Mouse (Mus musculus) kidney, adult 11 months (tissue): Measurements from ENCODE around the gene Slco3a1.
A peak's percentile ranks its signal among the peaks of the same experiment; 100 is the strongest.

Experiments used
- DNase-seq: peaks from one replicate; pipeline ENCODE4 v3.0.0; 2022

Slco3a1 gene

DNA sequence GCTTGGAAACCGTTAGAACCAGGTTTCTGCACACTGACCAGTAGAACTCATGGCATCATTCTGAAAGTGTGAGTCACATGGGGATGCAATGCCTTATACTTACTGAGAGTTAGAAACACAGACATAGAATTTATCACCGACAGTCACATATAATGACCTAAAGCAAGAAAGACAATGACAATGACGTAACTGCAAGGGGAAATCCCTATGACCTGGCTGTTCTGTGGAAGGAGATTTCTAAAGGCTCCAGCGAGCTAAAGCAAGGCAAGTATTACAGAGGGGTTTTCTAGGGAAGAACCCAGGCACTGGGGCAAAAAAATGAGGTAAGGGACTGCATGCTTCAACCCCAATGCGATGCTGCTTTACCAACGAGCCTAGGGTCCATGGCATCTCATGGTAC lies 26.9 kb downstream of the Slco3a1 start:
- DNase-seq, result no peak

DNA sequence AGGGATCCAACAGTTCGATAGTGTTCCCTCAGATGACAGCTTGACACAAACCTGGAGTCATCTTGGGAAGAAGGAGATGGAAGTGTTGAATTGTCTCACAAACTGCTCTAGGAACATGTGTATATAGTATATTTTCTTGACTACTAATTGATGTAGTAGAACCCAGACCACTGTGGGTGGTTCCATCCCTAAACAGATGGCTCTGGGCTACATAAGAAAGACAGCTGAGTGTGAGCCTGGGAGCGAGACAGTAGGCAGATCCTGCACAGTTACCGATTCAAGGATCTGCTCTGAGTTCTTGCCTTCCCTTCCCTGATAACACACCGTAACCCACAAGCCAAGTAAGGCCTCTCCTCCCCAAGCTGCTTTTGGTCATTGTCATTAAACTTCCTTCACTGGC lies 28.6 kb downstream of the Slco3a1 start:
- no peak for DNase-seq

DNA sequence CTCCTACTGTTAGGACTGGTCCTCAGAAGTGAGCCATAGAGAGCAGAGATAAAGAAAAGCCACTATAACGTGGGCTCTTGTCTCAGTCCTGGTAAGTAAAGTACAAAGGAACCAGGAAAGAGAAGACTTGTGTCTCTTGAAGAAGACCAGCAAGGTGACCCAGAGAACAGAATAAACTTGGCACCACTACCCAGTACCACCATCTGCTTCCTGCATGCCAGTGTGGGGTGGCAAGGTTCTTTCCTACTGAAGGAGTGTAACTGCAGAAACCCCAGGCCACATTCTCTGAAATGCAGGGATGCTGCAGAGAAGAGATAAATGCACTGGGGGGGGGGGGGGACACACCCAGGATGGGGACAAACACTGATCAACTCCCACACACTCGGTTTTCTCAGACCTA lies 29.0 kb downstream of the Slco3a1 start:
- no peak for DNase-seq

DNA sequence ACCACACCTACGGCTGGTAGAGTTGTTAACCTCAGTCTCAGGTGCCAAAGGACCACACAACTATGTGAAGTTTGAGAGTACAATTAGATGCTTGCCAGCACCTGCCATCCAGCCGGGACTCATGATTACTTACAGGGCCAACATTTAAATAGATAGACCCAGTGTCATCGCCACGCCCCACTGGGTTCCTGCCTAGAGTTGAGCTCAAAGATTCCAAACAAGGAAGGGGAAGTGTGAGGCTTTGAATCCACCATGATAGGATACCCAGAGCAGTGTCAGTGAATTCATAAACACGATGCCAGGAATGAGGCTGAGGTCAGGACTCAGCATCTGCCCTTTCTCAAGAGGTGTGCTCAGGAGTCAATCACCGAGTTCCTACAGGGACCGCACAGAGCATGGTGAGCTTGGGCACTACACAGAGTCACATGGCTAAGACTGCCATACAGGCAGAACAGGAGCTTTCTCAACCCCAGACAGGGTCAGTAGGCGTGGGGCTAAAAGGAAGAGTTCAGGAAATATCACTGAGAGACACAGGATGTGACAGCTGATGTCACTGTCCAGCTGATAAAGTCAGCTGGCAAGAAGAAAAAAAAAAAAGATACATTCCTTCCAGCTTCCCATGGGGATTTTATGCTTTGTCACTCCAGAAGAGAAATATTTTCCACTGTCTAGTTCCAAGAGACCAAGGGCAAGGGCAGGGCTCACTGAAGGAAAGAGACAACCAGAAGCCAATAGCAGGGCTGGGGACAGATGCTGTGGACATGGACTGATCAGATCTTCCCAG lies 30.2 kb downstream of the Slco3a1 start:
- DNase-seq, result peak; percentile 67

DNA sequence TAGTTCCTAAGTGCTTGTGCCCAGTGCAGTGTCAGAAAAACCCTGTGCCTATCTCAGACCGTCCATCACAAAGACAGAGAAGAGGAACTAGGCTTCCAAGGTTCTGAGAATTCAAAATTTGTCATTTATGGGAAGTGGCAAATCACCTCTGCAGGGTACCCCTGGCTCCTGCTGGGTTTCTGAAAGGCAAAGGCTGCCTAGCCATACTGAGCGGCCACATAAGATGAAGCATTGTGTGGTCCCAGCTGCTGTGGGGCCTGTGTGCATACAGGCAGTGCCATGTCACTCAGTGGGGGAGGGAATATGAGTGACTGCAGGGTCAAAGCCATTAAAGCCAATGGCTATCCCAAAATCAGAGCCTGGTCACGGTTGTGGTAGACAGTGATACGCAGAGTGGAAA lies 31.5 kb downstream of the Slco3a1 start:
- DNase-seq, result no peak

DNA sequence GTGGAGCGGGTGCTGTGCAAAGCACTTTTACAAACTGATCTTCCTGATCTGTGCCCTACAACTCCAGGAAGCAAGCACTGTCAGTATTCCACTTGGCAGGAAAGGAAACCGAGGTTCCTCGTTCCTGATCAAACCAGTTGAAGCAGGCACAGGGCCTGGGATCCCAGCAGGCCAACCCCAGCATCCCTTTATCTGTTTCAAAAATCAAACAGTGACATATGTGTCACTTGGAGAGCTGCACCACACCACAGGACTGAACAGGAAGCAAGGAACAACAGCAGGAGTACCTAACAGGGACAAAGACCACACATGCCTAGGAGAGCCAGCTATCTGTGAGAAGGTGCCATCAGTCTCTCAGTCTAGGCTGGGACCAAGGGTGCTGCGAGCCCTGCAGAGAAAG lies 32.3 kb downstream of the Slco3a1 start:
- DNase-seq, result no peak

DNA sequence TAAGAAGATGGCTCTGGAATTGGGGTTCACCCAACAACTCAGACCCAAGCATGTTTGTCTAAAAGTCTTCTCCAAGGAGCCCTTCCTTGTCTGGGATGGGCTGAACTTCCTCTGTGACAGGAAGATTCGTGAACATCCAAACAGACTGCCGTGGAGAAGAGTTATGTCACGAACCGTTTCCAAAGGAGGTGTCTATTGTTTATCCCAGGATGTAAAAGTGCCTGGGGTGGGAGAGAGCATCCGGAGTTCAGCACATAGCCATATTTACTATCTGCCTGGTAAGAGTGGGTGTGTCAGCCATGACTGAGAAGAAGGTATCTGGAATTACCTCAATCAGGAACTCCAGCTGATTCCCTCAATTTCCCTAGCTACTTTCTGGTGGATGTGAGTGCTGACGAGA lies 35.2 kb downstream of the Slco3a1 start:
- no peak for DNase-seq

DNA sequence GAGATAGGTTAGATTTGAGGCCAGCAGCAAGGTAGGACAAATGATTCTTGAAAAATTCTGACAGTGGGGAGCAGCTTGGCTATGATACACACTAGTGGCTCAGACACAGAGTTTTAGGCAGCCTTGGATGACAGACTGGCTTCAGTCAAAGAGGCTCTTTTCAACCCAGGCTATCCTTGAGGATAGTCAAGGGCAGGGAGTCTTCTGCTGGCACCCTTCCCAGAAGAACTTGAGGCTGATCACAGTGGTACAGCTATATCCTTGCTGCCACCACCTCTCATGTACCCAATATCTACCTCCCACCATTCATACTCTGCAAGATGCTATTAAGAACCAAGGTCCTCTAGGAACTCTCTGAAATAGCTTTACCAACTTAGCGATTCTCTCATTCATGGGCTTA lies 35.8 kb downstream of the Slco3a1 start:
- DNase-seq, result no peak

DNA sequence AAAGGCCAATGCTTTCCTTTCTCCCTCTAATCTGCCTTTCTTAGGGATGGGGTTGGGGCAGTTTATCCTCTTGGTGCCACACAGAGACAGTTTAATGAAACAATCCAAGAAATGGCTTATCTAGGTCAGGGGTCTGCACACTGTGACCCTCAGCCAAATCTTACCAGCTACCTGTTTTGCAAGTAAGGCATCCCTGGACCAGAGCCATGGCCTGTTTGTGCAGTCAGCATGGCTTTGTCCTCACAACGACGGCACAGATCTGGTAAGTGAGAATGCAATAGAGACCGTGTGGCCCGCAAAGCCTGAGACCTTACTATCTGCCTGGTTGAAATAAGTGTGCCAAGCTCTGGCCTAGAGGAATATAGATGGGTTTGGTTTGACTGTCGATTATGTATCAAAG lies 36.3 kb downstream of the Slco3a1 start:
- no peak for DNase-seq

DNA sequence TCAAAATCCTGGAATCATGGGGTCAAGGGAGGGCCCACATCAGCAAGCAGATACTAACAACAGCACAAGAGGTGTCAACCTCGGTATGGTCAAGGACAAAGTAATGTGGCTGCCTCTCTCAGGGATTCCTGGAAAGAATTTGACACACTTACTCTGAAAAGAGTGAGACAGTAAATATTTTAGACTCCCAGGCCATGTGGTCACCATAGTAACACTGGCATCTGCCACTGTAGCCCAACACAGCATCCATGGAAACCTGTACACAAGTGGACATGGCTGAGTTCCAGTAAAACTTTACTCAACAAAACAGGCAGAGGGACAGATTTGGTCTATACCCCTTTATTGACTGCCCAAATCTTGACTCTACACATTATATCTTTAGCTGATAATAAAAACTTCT lies 43.9 kb downstream of the Slco3a1 start:
- no peak for DNase-seq

DNA sequence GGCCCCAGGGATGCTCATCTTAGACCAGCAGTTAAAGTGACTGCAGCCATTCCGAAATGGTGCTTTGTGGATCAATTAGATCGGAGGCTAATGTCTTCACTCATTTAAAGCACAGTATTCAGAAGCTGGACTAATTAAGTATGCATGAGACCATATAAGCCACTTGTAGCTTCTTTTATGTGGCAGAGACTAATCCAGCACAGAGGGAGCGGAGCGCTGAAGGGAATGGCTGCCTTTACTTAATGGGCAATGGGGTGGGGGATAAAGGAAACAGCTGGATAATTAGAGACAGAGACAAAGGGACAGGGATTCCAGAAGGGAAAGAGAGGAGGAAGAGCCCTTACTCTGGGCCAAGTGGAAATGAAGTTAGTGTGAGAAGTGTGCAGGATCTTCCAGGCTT lies 46.4 kb downstream of the Slco3a1 start:
- no peak for DNase-seq

DNA sequence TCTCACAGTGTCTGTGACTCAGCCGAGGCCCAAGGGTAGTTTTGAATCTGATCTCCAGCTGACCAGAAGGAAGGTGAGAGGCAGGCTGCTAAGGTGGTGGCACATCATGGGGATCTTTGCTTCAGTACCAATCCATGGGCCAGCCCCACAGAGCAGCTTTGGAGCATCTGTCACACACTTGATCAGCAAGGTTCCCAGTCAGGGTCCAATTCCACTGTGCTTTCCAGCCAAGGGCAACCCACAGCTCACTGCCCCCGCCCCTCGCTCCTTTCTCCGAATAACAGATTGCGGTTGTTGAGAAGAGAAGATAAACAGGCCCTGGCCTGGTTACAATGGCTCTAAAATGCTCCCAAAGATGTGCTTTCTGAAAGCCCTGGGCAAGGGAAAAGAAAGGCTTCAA lies 47.7 kb downstream of the Slco3a1 start:
- no peak for DNase-seq

DNA sequence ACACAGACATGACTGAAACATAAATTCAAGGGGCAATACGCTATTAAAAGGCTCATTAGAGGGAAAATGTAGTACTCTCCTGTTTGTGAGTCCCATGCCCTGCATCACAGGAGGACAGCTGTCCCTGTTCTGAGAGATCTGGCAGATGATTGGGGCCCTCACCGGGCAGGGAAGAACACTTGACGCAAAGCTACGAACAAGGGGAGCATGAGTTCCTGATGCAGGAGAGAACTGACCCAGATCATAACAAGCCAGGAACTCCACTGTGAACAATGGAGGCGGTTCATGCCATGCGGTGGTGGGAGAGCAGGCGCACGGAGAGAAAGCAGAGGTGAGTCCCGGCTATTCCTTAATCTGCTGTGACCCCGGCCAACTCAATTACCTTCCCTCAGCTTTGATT lies 48.9 kb downstream of the Slco3a1 start:
- no peak for DNase-seq

DNA sequence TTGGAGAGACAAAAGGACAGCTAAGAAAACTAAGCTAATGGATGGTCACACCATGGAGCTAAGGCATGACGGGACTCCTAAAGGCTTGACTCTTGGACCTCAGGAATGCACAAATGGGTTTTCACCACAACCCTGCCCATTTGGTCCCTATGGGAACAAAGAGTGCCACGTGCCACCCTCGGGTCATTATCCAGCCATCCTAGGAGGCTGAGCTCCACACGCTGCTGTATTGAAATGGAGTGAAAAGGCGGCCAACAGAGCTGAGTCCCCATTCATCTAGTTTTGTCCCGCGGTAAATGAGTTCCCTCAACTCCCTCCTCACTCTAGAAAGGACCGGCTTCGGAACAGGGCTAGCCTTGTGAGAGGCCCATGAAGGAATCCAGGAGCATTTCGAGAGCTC lies 53.4 kb downstream of the Slco3a1 start:
- DNase-seq, result no peak

DNA sequence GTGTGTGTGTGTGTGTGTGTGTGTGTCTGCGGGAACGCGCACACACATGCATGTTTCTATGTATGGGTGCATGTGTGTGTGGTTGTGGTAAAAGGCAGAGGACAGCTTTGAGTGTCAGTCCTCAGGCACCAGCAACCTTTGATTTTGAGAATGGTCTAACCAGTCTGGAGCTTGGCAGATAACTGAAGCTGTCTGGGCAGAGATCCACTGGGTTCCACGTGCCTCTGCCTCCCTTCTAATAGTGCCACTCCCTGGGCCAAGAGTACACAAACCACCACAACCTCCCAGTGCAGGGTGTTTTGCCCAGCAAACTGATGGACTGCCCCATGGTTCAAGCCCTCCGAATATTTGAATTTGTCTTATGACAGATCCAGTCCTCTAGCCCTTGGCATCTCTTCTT lies 55.1 kb downstream of the Slco3a1 start:
- DNase-seq, result no peak

DNA sequence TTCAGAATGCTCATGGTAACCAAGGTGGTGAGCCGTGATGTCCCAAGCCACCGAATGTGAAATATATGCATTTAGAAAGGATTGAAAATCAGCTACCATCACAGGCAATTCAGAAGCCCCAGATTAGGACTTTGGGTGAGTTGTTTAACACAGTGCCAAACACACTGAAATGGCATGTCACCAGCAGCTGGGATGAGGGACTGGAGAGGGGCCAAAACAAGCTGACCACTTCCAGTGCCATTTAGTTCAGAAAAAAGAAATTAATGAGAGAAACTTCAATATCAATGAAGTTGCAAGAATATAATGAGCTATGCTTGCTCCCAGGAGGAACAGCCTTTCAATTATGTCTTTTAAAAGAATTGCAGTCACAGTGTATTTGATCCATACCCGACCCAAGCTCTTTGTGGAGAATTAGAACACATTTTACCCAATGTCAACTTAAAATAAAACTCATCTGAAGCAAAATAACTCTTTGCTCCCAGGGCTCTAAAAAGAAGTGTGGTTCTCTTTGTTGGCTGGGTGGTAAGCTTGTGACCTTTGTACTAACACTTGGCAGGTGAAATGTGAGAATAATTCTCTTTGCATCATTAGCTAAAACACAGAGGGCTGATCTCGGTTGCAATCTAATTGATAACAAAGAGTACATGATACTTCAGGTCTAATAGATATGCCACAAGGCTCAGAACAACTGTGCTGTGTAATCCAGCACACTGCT lies 56.2 kb downstream of the Slco3a1 start:
- no peak for DNase-seq

DNA sequence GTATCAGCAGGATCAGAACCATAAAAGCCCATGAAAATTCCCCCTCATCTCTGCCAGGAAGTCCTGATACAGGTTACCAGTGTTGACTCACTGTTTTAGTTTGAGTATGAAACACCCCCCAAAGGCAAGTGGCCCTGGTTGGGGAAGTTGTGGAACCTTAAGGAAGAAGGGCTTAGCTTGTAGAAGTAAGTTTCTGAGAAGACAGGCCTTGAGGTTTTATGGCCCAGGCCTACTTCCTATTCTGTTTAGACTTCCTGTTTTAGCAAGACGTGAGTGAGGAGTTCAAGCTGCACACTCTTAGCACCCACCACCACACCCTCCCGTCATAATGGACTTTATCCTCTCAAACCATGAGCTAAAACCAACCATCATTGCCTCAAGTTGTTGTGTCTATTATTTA lies 57.4 kb downstream of the Slco3a1 start:
- no peak for DNase-seq

DNA sequence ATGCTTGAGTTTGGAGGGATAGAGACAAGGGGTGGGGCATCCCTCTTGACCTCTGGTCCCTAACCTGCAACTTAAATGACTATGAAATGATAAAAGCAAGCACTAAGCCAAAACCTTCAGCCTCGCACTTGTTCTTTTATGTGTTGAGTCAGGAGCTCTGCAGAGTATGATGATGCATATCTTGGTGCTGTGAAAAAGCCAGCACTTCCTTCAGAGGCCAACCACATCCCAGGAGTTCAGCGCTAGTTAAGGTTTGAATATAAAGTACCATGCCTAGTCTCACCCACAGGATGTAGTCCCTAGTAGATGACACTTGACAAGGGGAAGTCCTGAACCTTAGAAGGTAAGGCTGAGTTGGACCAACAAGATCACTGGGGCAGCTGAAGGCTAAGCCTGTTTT lies 59.1 kb downstream of the Slco3a1 start:
- no peak for DNase-seq

DNA sequence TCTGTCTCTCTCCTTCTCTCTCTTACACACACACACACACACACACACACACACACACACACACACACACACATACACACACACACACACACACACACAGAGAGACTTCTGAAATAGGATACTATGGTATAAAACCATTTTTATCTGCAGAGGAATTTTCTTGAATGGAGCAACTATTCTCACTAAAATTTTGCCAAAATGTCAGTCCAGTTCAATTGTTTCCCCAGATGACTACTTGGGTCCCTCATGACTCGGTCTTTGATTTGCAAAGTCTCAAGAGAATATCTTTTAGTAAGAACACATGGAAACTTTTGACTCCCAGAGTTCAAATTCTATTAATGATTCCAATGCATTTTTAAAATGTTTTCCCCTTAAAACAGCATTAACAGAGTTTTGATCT lies 60.8 kb downstream of the Slco3a1 start:
- DNase-seq, result no peak

DNA sequence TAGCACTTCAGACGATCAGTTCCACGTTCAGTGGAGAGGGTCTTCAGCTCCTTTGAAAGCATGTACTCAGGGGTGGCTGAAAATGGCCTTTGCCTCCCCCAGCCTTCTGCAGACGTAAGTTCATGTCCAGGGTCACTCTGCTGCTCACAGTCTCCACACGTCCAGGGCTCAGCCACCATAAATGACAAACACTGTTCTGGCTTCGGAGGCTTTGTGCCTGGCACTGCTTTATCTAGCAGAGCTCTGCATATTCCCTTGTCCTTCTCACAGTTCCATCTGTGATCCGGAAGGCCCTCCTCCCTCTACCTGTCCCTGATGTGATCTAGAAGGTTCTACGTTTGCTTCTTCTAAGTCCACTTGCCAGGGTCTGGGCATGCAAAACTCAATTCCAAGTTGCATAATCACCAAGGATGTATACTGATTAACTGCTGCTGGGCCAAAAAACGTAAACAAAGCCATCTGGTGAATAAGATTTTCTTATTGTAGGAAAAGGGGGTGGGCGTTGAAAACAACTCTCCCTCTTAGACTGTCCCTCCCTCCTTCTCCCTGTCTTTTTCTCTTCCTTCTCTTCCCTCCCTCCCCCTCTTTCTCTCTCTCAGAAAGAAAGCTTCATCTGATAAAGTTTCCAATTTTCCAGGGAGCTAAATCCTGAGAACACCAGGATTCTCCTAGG lies 62.8 kb downstream of the Slco3a1 start:
- no peak for DNase-seq

DNA sequence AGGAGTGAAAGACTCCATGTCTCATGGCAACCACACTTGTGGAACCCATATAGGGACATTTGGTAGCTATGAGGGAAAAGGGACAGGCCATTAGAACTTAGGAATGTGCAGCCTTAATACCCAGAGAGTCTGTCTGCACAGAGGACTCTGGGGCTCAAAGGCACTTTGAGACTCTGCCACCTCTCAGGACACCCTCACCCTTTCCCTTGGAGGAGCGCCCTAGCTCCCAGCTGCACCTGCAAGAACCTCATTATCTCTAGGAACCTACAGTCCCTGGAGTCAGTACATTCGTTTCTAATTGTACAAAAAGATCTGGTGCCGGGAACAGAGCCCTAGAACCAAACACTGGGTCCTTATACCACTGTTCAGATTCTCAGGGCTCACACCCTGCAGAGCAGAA lies 66.4 kb downstream of the Slco3a1 start:
- DNase-seq, result no peak

DNA sequence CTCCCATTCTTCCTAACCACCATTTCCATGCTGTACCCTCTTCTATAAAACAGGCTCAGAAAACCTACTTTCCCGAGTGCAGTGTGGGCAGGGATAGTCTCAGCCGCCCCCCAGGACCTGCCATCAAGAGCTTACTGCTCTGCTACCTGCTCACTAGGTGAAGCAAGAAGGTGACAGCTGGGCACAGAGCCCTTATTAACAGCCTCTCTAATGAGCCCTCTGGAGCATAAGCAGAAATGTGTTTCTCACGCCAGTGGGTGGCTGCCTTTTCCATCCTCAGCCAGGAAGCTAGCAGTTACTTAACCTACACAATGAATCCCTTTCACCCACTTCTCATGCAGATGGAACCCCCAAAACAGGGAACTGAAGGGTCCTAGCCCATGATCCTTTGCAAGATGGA lies 66.9 kb downstream of the Slco3a1 start:
- DNase-seq, result no peak

DNA sequence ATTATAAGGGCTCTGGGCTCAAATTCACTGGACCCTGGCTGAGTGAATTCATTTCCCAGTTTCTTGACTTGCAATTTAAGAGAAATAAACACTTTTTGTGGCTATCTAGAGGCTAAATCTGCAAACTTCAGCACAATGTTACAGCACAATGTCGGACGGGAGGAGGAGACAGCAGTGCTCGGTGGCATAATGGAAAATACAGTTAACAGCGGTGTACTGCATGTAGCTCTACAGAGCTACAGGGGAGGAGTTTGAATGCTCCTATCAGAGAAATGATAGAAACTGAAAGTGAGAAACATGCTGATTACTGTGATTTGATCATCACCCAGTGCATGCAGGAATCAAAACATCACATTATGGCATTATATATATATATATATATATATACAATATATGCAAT lies 68.5 kb downstream of the Slco3a1 start:
- no peak for DNase-seq

DNA sequence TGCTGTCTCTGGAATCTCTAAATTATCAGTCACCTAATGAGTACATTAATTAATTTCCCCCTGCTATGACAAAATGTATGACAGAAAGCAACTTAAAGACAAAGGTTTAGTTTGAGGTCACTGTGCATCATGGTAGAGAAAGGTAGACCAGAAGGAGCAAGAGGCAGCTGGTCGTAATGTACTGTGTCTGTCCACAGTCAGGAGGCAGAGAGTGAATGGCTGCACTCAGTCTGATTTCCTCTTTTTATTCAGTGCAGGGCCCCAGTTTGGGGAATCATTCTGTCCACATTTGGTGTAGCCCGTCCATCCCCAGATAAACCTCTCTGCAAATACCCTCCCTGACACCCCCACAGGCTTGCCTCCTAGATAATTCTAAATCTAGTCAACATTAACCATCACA lies 68.9 kb downstream of the Slco3a1 start:
- DNase-seq, result no peak
